Mouse (Mus musculus) MEL (cell line): ENCODE data around the gene Pxt1. TPM values are rescaled to one million over a fixed set of nuclear protein-coding genes. Genes with fewer than 3 reads are reported as not detected.

Source experiments
- DNase-seq: peaks from one replicate; pipeline ENCODE4 v3.0.0; 2011; ENCODE audit warnings: low read depth, low spot score
- H3K27ac ChIP-seq: 2 replicates; pipeline ENCODE4 v1.5.1; 2012; ENCODE audit warnings: low read depth, mild to moderate bottlenecking, control low read depth, low read length, moderate library complexity; ENCODE audit not compliant: control insufficient read depth
- H3K27me3 ChIP-seq, 2 experiments: fragments of 150-350 bp in 1 of 2; sonication (generic) in 1 of 2; 2 replicates each; pipeline ENCODE4 v1.6.1; 2012; ENCODE audit warnings: low read length in 2 of 2, mild to moderate bottlenecking in 2 of 2, improper control_type of control experiment in 1 of 2, moderate library complexity in 1 of 2; ENCODE audit not compliant: insufficient read depth in 2 of 2, control insufficient read depth in 1 of 2
- H3K36me3 ChIP-seq, 2 experiments: 2 replicates each; pipeline ENCODE4 v1.6.1; 2012 to 2014; ENCODE audit warnings: low read length in 2 of 2, improper control_type of control experiment in 1 of 2, inconsistent platforms in 1 of 2, mild to moderate bottlenecking in 1 of 2; ENCODE audit not compliant: insufficient read depth in 2 of 2, control insufficient read depth in 1 of 2
- H3K4me1 ChIP-seq, 2 experiments: fragments of 150-350 bp in 1 of 2; sonication (generic) in 1 of 2; 2 replicates each; pipeline ENCODE4 v1.6.1; 2012; ENCODE audit warnings: low read length in 2 of 2, improper control_type of control experiment in 1 of 2, mild to moderate bottlenecking in 1 of 2; ENCODE audit not compliant: insufficient read depth in 2 of 2, control insufficient read depth in 1 of 2
- H3K4me3 ChIP-seq, 2 experiments: fragments of 150-350 bp in 1 of 2; sonication (generic) in 1 of 2; 2 replicates each; pipeline ENCODE4 v1.5.1; 2012; ENCODE audit warnings: low read depth in 2 of 2, low read length in 2 of 2, mild to moderate bottlenecking in 2 of 2, moderate library complexity in 2 of 2, control low read depth in 1 of 2, improper control_type of control experiment in 1 of 2; ENCODE audit not compliant: control insufficient read depth in 1 of 2, insufficient read depth in 1 of 2
- H3K79me2 ChIP-seq: 2 replicates; pipeline ENCODE4 v1.6.1; 2012; ENCODE audit warnings: mild to moderate bottlenecking, low read length, moderate library complexity; ENCODE audit not compliant: control insufficient read depth, poor library complexity, insufficient read depth
- H3K9ac ChIP-seq: 2 replicates; pipeline ENCODE4 v1.6.1; 2012; ENCODE audit warnings: low read depth, mild to moderate bottlenecking, control low read depth, low read length, moderate library complexity; ENCODE audit not compliant: control insufficient read depth, poor library complexity, severe bottlenecking
- H3K9me3 ChIP-seq: fragments of 150-350 bp; sonication (generic); replicated peaks from 2 replicates; pipeline ENCODE4 v1.6.1; 2012; ENCODE audit warnings: mild to moderate bottlenecking, low read length, improper control_type of control experiment, moderate library complexity; ENCODE audit not compliant: insufficient read depth
- BHLHE40 ChIP-seq: IDR thresholded peaks from 2 replicates; pipeline ENCODE4 v1.6.1; 2012; ENCODE audit warnings: low read depth, mild to moderate bottlenecking, inconsistent platforms, low read length, improper control_type of control experiment, borderline replicate concordance
- CHD2 ChIP-seq: IDR thresholded peaks from 2 replicates; pipeline ENCODE4 v1.6.1; 2011; ENCODE audit warnings: low read length, improper control_type of control experiment
- CTCF ChIP-seq, 3 experiments: IDR thresholded peaks in 2 of 3; conservative IDR thresholded peaks in 1 of 3; 2 replicates each; pipeline ENCODE4 v1.5.1; 2011 to 2012; ENCODE audit warnings: low read length in 3 of 3, low read depth in 2 of 3, mild to moderate bottlenecking in 2 of 3, improper control_type of control experiment in 1 of 3, inconsistent platforms in 1 of 3, mixed read lengths in 1 of 3, moderate library complexity in 1 of 3; ENCODE audit not compliant: control insufficient read depth in 1 of 3, insufficient read depth in 1 of 3, poor library complexity in 1 of 3, severe bottlenecking in 1 of 3
- E2F4 ChIP-seq: IDR thresholded peaks from 2 replicates; pipeline ENCODE4 v1.6.1; 2011; ENCODE audit warnings: low read depth, low read length, improper control_type of control experiment, borderline replicate concordance
- ELF1 ChIP-seq: IDR thresholded peaks from 2 replicates; pipeline ENCODE4 v1.6.1; 2014; ENCODE audit warnings: low read depth, mild to moderate bottlenecking, inconsistent platforms, low read length, improper control_type of control experiment, moderate library complexity
- EP300 ChIP-seq, 2 experiments: IDR thresholded peaks; 2 replicates each; pipeline ENCODE4 v1.6.1; 2011; ENCODE audit warnings: improper control_type of control experiment in 2 of 2, low read length in 2 of 2, low read depth in 1 of 2, mild to moderate bottlenecking in 1 of 2
- ETS1 ChIP-seq: IDR thresholded peaks from 2 replicates; pipeline ENCODE4 v1.6.1; 2012; ENCODE audit warnings: low read depth, mild to moderate bottlenecking, inconsistent platforms, low read length, improper control_type of control experiment, moderate library complexity
- GATA1 ChIP-seq: IDR thresholded peaks from 2 replicates; pipeline ENCODE4 v1.6.1; 2011; ENCODE audit warnings: low read depth, low read length, improper control_type of control experiment
- HCFC1 ChIP-seq: IDR thresholded peaks from 2 replicates; pipeline ENCODE4 v1.6.1; 2012; ENCODE audit warnings: low read depth, mild to moderate bottlenecking, inconsistent platforms, low read length, improper control_type of control experiment, moderate library complexity
- JUND ChIP-seq: IDR thresholded peaks from 2 replicates; pipeline ENCODE4 v1.6.1; 2011; ENCODE audit warnings: low read depth, mild to moderate bottlenecking, improper control_type of control experiment, low read length
- KAT2A ChIP-seq: conservative IDR thresholded peaks from 2 replicates; pipeline ENCODE4 v1.6.1; 2012; ENCODE audit warnings: low read depth, low read length, improper control_type of control experiment, inconsistent platforms
- MAFK ChIP-seq: IDR thresholded peaks from 2 replicates; pipeline ENCODE4 v1.6.1; 2011; ENCODE audit warnings: low read depth, mild to moderate bottlenecking, low read length, improper control_type of control experiment, borderline replicate concordance
- MAX ChIP-seq: IDR thresholded peaks from 2 replicates; pipeline ENCODE4 v1.6.1; 2011; ENCODE audit warnings: low read length, improper control_type of control experiment
- MAZ ChIP-seq: IDR thresholded peaks from 2 replicates; pipeline ENCODE4 v1.6.1; 2012; ENCODE audit warnings: low read depth, mild to moderate bottlenecking, inconsistent platforms, low read length, improper control_type of control experiment
- MEF2A ChIP-seq: IDR thresholded peaks from 2 replicates; pipeline ENCODE4 v1.6.1; 2014; ENCODE audit warnings: low read depth, mild to moderate bottlenecking, inconsistent platforms, low read length, improper control_type of control experiment; ENCODE audit not compliant: poor library complexity, insufficient replicate concordance, severe bottlenecking; ENCODE audit errors: extremely low read depth
- MXI1 ChIP-seq: IDR thresholded peaks from 2 replicates; pipeline ENCODE4 v1.6.1; 2011; ENCODE audit warnings: mild to moderate bottlenecking, low read depth, low read length, improper control_type of control experiment
- MYB ChIP-seq: IDR thresholded peaks from 2 replicates; pipeline ENCODE4 v1.6.1; 2011; ENCODE audit warnings: mild to moderate bottlenecking, low read depth, low read length, improper control_type of control experiment
- MYC ChIP-seq: IDR thresholded peaks from 2 replicates; pipeline ENCODE4 v1.6.1; 2011; ENCODE audit warnings: low read depth, mild to moderate bottlenecking, low read length, improper control_type of control experiment, moderate library complexity
- NELFE ChIP-seq: IDR thresholded peaks from 2 replicates; pipeline ENCODE4 v1.6.1; 2011; ENCODE audit warnings: low read depth, low read length, improper control_type of control experiment
- POLR2A ChIP-seq, 2 experiments: IDR thresholded peaks; 2 replicates each; pipeline ENCODE4 v1.6.1; 2011 to 2012; ENCODE audit warnings: low read length in 2 of 2, mild to moderate bottlenecking in 2 of 2, control low read depth in 1 of 2, improper control_type of control experiment in 1 of 2, low read depth in 1 of 2, moderate library complexity in 1 of 2; ENCODE audit not compliant: control insufficient read depth in 1 of 2, insufficient read depth in 1 of 2, poor library complexity in 1 of 2
- POLR2AphosphoS2 ChIP-seq: IDR thresholded peaks from 2 replicates; pipeline ENCODE4 v1.6.1; 2011; ENCODE audit warnings: low read length, improper control_type of control experiment
- POLR2AphosphoS5 ChIP-seq: IDR thresholded peaks from 2 replicates; pipeline ENCODE4 v1.6.1; 2012; ENCODE audit warnings: low read depth, borderline replicate concordance, mild to moderate bottlenecking, inconsistent platforms, low read length, moderate library complexity, mixed read lengths
- RAD21 ChIP-seq: IDR thresholded peaks from 2 replicates; pipeline ENCODE4 v1.6.1; 2011; ENCODE audit warnings: mild to moderate bottlenecking, low read depth, low read length, improper control_type of control experiment
- RCOR1 ChIP-seq: IDR thresholded peaks from 2 replicates; pipeline ENCODE4 v1.6.1; 2012; ENCODE audit warnings: low read depth, mild to moderate bottlenecking, inconsistent platforms, low read length, improper control_type of control experiment
- SMC3 ChIP-seq: IDR thresholded peaks from 2 replicates; pipeline ENCODE4 v1.6.1; 2011; ENCODE audit warnings: low read depth, low read length, improper control_type of control experiment
- TAL1 ChIP-seq: IDR thresholded peaks from 2 replicates; pipeline ENCODE4 v1.6.1; 2012; ENCODE audit warnings: mild to moderate bottlenecking, inconsistent platforms, low read length, moderate library complexity, mixed read lengths
- TCF12 ChIP-seq: IDR thresholded peaks from 2 replicates; pipeline ENCODE4 v1.6.1; 2014; ENCODE audit warnings: low read depth, mild to moderate bottlenecking, inconsistent platforms, low read length, improper control_type of control experiment, moderate library complexity
- UBTF ChIP-seq: IDR thresholded peaks from 2 replicates; pipeline ENCODE4 v1.6.1; 2012; ENCODE audit warnings: low read depth, mild to moderate bottlenecking, inconsistent platforms, low read length, improper control_type of control experiment, moderate library complexity, borderline replicate concordance; ENCODE audit not compliant: insufficient read depth
- USF1 ChIP-seq: IDR thresholded peaks from 2 replicates; pipeline ENCODE4 v1.6.1; 2014; ENCODE audit warnings: low read depth, mild to moderate bottlenecking, inconsistent platforms, low read length, improper control_type of control experiment, moderate library complexity
- USF2 ChIP-seq, 2 experiments: IDR thresholded peaks; 2 replicates each; pipeline ENCODE4 v1.6.1; 2011 to 2012; ENCODE audit warnings: improper control_type of control experiment in 2 of 2, low read length in 2 of 2, borderline replicate concordance in 1 of 2, inconsistent platforms in 1 of 2, low read depth in 1 of 2, mild to moderate bottlenecking in 1 of 2; ENCODE audit not compliant: insufficient read depth in 1 of 2
- ZC3H11A ChIP-seq: IDR thresholded peaks from 2 replicates; pipeline ENCODE4 v1.6.1; 2012; ENCODE audit warnings: low read depth, mild to moderate bottlenecking, inconsistent platforms, low read length, improper control_type of control experiment
- ZKSCAN1 ChIP-seq: IDR thresholded peaks from 2 replicates; pipeline ENCODE4 v1.6.1; 2012; ENCODE audit warnings: low read depth, mild to moderate bottlenecking, inconsistent platforms, low read length, improper control_type of control experiment, moderate library complexity
- ZMIZ1 ChIP-seq: IDR thresholded peaks from 2 replicates; pipeline ENCODE4 v1.6.1; 2012; ENCODE audit warnings: low read depth, mild to moderate bottlenecking, inconsistent platforms, low read length, improper control_type of control experiment, moderate library complexity
- ZNF384 ChIP-seq: IDR thresholded peaks from 2 replicates; pipeline ENCODE4 v1.6.1; 2012; ENCODE audit warnings: low read depth, mild to moderate bottlenecking, inconsistent platforms, low read length, improper control_type of control experiment
- polyA plus RNA-seq, 2 experiments: library from polyadenylated mRNA; stranded (reverse) in 1 of 2; unstranded in 1 of 2; fragments of >175 nt in 1 of 2; fragments of >200 nt in 1 of 2; gene quantifications; 2 replicates each; pipeline versions ENCODE4 v1.2.1 to v1.2.4; 2012; ENCODE audit warnings: low replicate concordance in 2 of 2, low read depth in 1 of 2; ENCODE audit not compliant: insufficient read length in 2 of 2, insufficient read depth in 1 of 2, missing spikeins in 1 of 2
- total RNA-seq: library from RNA; depleted of rRNA; stranded (reverse); fragments of 300-350 nt; gene quantifications from 2 replicates; pipeline ENCODE4 v1.2.3, GENCODE M21; 2012

Gene Pxt1
- total and polyA plus RNA-seq, 3 experiments: not detected

GRCm38 (mm10) chr17:28926866-28927635 lies 16.6 kb downstream of the Pxt1 start (continued):
- TF ChIP-seq MAFK (no peak), TAL1 (no peak), ZNF384 (no peak)

GRCm38 (mm10) chr17:28926380-28926779 lies 17.3 kb downstream of the Pxt1 start:
- H3K4me1 ChIP-seq: peaks cover 0 to 20% of the 10 kb centered on the region in 2 experiments; a peak in 3 of 4 replicates
- TF ChIP-seq RCOR1 (no peak), POLR2AphosphoS2 (no peak), BHLHE40 (no peak; the same call in 1 of the 2 replicates), KAT2A (no peak), ZC3H11A (peak; percentile 72), ELF1 (no peak), UBTF (no peak), HCFC1 (no peak), E2F4 (no peak), TAL1 (no peak), ZMIZ1 (no peak), MEF2A (no peak), ZKSCAN1 (no peak), CTCF (IDR thresholded peaks at IDR 0.05 in 2 of 3, conservative IDR thresholded peaks at IDR 0.05 in 1 of 3; ENCODE audit: control insufficient read depth in 1 of 3, insufficient read depth in 1 of 3, low read depth in 2 of 3, low read length in 3 of 3, poor library complexity in 1 of 3, severe bottlenecking in 1 of 3) (peak; percentile 80 to 93 (median 86)), CHD2 (no peak), MAX (no peak), POLR2AphosphoS5 (no peak), MXI1 (no peak), NELFE (no peak), MYB (no peak), JUND (no peak), SMC3 (peak; percentile 89), ZNF384 (no peak), GATA1 (no peak), USF2 (IDR thresholded peaks at IDR 0.05; ENCODE audit: borderline replicate concordance in 1 of 2, insufficient read depth in 1 of 2, low read depth in 1 of 2, low read length in 2 of 2) (no peak), ETS1 (no peak), POLR2A (IDR thresholded peaks at IDR 0.05; ENCODE audit: control insufficient read depth in 1 of 2, insufficient read depth in 1 of 2, low read depth in 1 of 2, low read length in 2 of 2, poor library complexity in 1 of 2) (no peak), MAZ (no peak), USF1 (no peak), MYC (no peak), TCF12 (no peak), RAD21 (peak; percentile 78), EP300 (IDR thresholded peaks at IDR 0.05; ENCODE audit: low read depth in 1 of 2, low read length in 2 of 2) (no peak)

More at GRCm38 (mm10) chr17:28926380-28926779, 17.3 kb downstream of the Pxt1 start:
- H3K9ac ChIP-seq: no peak overlapping the region
- H3K4me3 ChIP-seq: no peak overlapping the region
- H3K36me3 ChIP-seq: peaks cover 0 to 10% of the 10 kb centered on the region in 2 experiments; a peak in 2 of 4 replicates
- H3K27me3 ChIP-seq: no peaks in the 10 kb centered on the region
- DNase-seq: peak; percentile 82
- no peaks in the 10 kb centered on the region; the same call in 1 of the 2 replicates for H3K79me2 ChIP-seq
- H3K9me3 ChIP-seq: no peaks in the 10 kb centered on the region
- H3K27ac ChIP-seq: no peak overlapping the region
